In genomic region chr1:119666904-119667303, GRCm38 (mm10) we compare ENCODE assay signal across 14 mouse cellular contexts.
"Had no signal": no experiment of that assay in that cellular context is flagged by ENCODE, and none has a peak within 500 bp of the region (broad histone marks: within the 10 kb centered on the region; RNA-seq: fewer than 3 reads in every experiment).

No protein-coding gene starts in this region.

- ATAC-seq: hindbrain, postnatal 0 days; midbrain, embryonic 13.5 days had no signal

- DNase-seq: kidney, adult 11 months; kidney, postnatal 10 days; kidney, postnatal 4 days; spleen, adult 18-20 months; thymus, adult 18-20 months; thymus, postnatal 25 days had no signal

- H3K27ac ChIP-seq: hindbrain, embryonic 13.5 days; hindbrain, postnatal 0 days; left cerebral cortex, adult 2 months; limb, embryonic 15.5 days; macrophage; midbrain, embryonic 13.5 days; neural tube, embryonic 15.5 days had no signal

- H3K4me2 ChIP-seq: hindbrain, embryonic 13.5 days; limb, embryonic 15.5 days; midbrain, embryonic 13.5 days; neural tube, embryonic 15.5 days had no signal

- H3K9me3 ChIP-seq: hindbrain, embryonic 13.5 days; limb, embryonic 15.5 days; midbrain, embryonic 13.5 days; neural tube, embryonic 15.5 days had no signal

- H3K4me1 ChIP-seq: hindbrain, embryonic 13.5 days; limb, embryonic 15.5 days; midbrain, embryonic 13.5 days; neural tube, embryonic 15.5 days had no signal

- H3K27me3 ChIP-seq: hindbrain, embryonic 13.5 days; limb, embryonic 15.5 days; midbrain, embryonic 13.5 days; neural tube, embryonic 15.5 days had no signal

- H3K4me3 ChIP-seq: hindbrain, embryonic 13.5 days; left cerebral cortex, adult 2 months; limb, embryonic 15.5 days; midbrain, embryonic 13.5 days; myocyte; neural tube, embryonic 15.5 days had no signal

- H3K9ac ChIP-seq: hindbrain, embryonic 13.5 days; limb, embryonic 15.5 days; midbrain, embryonic 13.5 days; neural tube, embryonic 15.5 days had no signal
